Mouse (Mus musculus) right cerebral cortex, adult 18-20 months (tissue): ENCODE measurements around the gene Gdf3.
"Not testable (repeated sequence)": the region's sequence is repeated elsewhere in the genome, so short reads cannot be mapped to it uniquely, and the experiment has no call there.

Source experiments
- DNase-seq: peaks from one replicate; pipeline ENCODE4 v3.0.0; 2022; ENCODE audit warnings: mixed read lengths

Gene Gdf3

DNA sequence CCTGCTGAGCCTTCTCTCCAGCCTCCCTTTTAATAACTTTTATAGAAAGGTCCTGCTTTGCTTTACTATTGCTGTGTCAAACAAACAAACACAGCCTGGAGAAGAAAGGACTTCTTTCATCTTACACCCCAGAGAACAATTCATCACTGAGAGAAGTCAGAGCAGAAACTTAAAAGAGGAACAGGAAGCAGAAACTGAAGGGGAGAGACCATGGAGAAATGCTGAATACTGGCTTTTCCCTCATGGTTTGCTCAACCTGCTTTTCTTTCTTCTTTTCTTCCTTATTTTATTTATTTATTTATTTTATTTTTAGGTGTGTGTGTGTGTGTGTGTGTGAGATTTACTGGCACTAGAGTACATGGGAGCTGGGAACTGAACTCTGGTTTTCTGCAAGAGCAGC is 5.6 kb downstream of the Gdf3 start:
- DNase-seq: no peak

DNA sequence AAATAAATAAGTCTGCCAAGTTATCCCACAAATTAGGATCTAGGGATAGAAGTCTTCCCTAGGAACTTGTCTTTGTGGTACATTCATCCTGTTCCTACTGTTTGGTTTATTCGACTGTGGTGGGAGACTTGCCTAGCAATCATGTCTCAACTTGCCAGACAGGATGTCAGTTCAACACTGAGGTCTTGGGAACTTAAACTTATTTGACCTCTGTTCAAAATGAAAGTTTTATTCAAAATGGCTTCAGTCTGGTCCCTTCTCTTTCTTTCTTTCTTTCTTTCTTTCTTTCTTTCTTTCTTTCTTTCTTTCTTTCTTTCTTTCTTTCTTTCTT is 6.9 kb downstream of the Gdf3 start:
- DNase-seq: no peak

DNA sequence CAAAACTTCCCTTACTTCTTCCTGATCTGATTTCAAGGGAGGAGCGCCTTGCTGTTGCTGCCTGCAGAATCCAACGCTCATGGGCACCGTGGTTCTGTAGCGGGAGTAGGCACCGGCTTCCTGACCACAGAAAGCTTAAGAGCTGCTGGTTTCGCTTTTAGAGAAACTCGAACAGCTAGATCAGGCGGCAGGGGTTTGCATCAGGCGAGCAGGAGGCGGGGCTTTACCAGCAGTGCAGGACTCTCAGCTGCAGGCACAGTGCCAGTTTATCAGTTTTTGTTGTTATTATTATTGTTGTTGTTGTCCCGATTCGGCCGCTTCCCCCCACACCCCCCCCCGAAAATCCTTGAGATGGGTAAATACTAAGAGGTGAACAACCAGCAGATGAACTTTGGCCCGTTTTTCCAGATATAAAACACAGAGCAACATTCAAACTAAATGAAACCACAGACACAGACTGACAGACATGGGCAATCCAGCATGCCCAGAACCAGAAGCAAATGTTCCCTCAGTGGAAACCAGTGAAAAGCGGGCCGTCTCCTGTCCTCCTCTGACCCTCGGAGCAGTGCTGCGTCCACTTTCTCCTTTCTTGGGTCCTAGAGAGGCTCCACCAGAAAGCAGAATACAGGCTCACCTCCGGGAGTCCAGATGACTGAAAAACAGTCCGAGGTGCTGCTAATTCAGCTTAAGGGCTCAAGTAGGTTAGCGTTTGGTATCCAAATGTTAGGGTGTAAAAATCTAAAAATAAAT is 7.5 kb downstream of the Gdf3 start, which contains the start of gene Apobec1:
Gene Apobec1 (minus strand): TSS at position 203 of the 750 bp plus-strand sequence.
- DNase-seq: peak; percentile 34

GRCm38 (mm10) chr6:122601615-122602014 is 8.3 kb downstream of the Gdf3 start:
- DNase-seq: no peak

- no peak for DNase-seq
These were observed 8.9 kb downstream of the Gdf3 start for GRCm38 (mm10) chr6:122601031-122601430.

- DNase-seq: no peak
These were observed 9.7 kb downstream of the Gdf3 start for GRCm38 (mm10) chr6:122600066-122600646.

DNA sequence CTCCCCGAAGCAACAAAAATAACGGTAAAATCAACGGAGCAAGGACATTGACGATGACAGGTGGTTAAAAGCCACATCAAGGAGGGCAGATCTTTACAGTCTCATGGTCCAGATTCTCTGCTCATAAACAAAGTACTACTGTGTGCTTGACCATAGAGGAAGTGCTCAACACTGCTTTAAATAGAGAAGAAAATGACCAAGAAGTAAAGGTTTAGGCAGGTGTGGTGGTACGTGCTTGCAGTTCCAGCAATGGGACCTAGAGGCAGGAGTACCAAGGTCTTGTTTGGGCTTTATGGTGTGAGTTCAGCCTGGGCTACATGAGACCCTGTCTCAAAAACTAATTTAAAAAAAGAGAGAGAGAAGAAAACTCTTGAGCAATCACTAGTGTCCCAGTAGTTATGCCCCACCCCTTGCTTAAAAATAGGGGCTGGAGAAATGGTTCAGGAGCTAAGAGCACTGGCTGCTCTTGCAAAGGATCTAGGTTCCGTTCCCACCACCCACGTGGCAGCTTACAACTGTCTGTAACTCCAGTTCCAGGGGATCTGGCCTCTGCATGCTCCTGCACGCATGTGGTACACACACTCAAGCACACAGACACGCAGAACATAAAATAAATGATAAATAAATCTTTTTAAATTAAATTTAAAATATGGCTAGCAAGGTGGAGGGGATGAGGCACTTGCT is 10.7 kb downstream of the Gdf3 start:
- DNase-seq: no peak

GRCm38 (mm10) chr6:122598436-122598835 is 11.5 kb downstream of the Gdf3 start:
- no peak for DNase-seq

DNA sequence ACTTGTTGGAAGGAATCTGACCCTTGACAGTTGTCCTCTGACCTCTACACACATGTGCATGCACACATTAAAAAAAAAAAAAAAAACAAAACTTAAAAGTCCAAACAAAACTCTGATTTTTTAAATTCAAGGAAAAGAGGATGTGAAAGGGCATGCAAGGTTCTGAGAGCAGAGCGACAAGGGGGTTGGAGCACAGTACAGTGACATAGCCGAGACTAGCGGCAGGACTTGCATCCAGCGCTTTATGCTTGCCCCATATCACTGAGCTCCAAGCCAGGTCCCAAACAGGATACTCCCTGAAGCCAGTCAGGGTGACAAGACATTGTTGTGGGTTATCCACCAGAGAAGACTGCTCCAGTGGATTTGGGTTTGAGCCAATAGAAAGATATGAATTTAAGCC is 11.9 kb downstream of the Gdf3 start:
- no peak for DNase-seq

GRCm38 (mm10) chr6:122596608-122597007 is 13.3 kb downstream of the Gdf3 start:
- no peak for DNase-seq

- peak; percentile 9 for DNase-seq
These were observed 14.2 kb downstream of the Gdf3 start for GRCm38 (mm10) chr6:122595637-122596036.

DNA sequence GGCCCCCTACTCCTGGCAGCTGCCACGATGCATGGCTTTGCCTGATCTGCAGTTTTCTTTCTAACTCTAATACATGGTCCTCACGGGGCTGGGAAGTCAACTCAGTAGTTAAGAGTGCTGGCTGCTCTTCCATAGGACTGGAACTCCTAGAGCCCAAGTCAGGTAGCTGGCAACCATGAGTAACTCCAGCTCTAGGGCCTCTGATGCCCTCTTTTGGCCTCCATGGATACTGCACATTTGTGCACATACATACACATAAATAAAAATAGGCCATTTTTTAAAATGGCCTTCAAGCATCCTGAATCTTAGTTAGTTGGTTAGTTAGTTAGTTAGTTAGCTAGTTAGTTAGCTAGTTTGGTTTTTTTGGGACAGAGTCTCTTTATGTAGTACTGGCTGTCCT is 17.0 kb downstream of the Gdf3 start:
- DNase-seq: no peak

DNA sequence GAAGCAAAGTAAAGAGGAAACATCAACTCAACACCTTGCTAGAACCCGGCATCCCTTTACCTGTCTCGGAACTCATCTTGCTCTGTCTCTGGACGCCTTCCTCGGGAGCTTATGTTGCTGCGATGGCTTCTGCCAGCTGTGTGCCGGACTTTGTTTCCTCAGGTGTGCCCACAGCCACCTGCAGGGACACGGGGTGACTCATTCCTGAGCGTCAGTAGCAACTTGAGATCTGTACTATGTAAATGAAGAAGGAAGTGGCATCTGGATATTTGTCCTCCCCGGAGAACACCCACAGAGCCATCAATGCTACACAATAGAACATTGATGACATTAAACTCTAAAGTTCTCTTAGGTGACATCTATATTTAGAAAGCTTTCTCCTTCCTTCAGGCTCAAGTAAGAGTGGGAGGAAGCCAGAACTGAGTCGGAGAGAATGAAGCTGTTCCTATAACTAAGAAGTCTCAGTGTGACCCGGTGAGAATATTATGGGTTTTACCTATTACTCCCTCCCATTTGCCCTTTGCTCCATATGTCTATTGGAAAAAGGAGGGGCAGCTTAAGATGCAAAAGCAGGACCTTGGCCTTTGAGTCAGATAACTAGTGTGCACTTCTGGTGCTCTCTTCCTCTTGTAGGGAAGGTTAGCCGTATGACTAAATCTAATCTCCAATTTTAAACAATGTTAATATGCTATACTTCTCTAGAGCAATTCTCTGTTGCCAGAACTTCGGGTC is 18.7 kb downstream of the Gdf3 start:
- DNase-seq: no peak

DNA sequence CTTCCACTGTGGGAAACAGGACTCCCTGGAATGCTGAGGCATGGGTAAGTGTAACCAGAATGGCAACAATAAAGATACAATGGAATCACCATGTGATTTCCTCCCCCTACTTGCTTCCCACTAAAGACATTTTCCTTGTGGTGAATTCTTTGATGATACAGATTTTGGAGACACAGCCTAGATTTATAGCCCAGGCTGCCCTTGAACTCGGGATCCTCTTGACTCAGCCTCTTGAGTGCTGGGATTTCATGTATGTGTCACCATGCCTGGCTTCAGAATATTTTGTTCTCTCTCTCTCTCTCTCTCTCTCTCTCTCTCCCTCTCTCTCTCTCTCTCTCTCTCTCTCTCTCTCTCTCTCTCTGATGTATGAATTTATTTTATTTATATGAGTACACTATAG is 30.8 kb downstream of the Gdf3 start:
- DNase-seq: no peak

GRCm38 (mm10) chr6:122577030-122577429 is 32.9 kb downstream of the Gdf3 start:
- DNase-seq: no peak

- not testable (repeated sequence) for DNase-seq
These were observed 34.9 kb downstream of the Gdf3 start for GRCm38 (mm10) chr6:122575037-122575436.

DNA sequence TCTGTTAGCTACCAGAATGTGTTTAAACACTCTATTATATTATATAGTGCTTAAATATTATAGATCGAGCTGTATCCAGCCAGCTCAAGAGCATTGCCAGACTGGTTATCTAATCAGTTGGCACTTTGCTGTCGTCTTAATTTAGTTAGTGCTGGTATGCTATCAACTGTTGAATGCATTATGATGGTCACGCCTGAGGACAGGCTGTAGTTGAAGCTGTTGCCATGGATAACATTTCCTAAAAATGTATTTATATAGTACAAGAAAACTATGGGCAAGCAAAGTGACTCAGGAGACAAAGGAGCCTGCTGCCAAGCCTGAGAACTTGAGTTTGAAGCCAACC is 38.3 kb downstream of the Gdf3 start:
- DNase-seq: no peak

DNA sequence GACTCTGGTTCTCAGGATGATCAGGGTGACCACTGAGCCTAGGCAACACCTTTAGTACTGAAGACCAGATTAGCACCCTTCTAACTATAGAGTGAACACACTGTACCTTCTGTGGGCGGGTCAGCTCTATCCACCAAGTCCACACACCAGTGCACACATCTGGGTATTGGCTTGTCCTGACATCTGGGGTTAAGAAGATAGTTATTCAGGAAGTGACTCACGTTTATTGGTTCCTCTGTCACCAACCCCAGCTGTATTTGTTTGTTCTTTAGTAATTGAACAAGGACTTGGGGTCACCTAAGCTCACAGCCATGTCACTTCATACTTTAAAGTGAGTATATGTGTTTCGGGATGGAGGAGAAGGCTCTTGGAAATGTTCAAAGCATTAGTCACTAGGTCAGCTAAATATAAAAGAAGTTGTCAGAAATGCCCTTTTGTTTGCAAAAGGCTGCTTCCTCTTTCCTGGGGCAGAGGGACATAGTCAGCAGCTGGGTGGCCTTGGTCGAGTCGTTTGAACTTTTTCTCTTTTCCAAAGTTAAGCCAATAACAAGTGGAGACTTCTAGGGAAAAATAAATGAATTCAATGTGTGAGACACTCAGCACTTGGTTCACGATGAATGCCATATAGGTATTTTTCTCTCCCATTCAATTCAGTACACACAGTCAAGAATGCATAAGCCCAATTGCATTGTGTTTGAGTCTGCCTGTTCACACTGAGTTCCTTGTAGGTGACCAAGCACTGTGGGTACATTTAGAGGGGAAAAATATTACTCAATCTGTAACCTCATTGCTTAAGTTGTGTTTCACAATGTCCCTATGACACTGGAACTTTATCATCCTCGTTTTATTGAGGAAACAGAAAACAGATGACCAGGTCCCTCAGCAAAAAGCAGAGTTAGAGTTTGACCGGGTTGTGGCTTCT is 38.9 kb downstream of the Gdf3 start:
- no peak for DNase-seq

GRCm38 (mm10) chr6:122569762-122570161 is 40.1 kb downstream of the Gdf3 start:
- no peak for DNase-seq

DNA sequence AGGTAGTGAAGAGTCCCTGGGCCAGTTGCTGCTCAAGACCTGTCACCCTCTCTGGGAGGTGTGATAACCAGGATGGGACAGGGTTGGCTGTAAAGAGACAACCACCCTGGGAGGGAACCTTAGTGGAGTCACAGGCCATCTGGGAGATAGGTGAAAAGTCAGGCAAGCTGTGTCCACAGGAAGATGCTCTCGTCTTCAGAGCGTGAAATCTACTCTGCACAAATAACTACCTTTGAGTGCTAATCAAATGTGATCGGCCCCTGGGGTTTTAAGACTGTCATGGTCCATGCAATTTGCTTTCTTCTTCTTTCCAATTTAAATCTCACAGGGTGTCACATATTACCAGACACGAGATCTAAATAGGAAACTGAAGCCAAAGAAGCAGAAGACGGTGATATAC is 40.8 kb downstream of the Gdf3 start:
- DNase-seq: no peak

GRCm38 (mm10) chr6:122565070-122565784 is 44.7 kb downstream of the Gdf3 start:
- DNase-seq: no peak

GRCm38 (mm10) chr6:122562463-122562862 is 47.4 kb downstream of the Gdf3 start:
- peak; percentile 61 for DNase-seq
